Mouse (Mus musculus) activated CD4-positive, CD25-positive, alpha-beta regulatory T cell (primary cell): ENCODE data around the gene Vmn1r71. TPM values are rescaled to one million over a fixed set of nuclear protein-coding genes. Genes with fewer than 3 reads are reported as not detected.

ENCODE experiments used
- polyA plus RNA-seq, 2 experiments: library from polyadenylated mRNA; unstranded; fragments of 100-300 nt; shearing (Covaris generic); gene quantifications; one replicate each; pipeline ENCODE4 v1.2.1; 2017

The Vmn1r71 gene
- polyA plus RNA-seq, result under 1 TPM in 1 of 2 experiments, not detected in 1; 0.27 TPM

DNA sequence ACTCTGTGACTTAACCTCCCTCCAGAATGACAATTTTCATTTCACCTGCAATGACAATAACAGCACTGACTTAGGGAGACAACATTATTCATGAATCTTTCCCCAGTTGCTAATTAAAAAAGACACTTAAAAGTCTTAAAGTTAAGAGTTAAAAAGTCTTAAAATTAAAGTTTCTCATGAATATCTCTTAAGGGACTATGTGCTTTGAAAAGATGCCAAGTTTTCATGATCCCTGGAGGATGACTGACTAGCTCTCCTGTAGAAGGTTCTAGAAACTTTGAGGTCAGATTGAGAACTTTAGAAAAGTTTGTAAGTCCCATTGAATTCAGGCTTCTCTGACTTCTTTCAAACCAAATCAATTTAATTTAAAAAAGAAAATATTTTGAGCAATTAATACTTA is at the start of gene Vmn1r71:
TSS of gene Vmn1r71 (minus strand) at position 101 of the 400 bp plus-strand sequence.

Other genes starting within 250 kb of the Vmn1r71 start
- gene Vmn1r68, start 195.9 kb downstream of the Vmn1r71 start, polyA plus RNA-seq, result under 1 TPM in 1 of 2 experiments, not detected in 1; 0.29 TPM
- gene Vmn1r69, start 140.7 kb downstream of the Vmn1r71 start, polyA plus RNA-seq, result not detected
- gene Vmn1r70, start 122.8 kb downstream of the Vmn1r71 start, polyA plus RNA-seq, result under 1 TPM in 1 of 2 experiments, not detected in 1; 0.28 TPM
- under 1 TPM in 1 of 2 experiments, not detected in 1; 0.23 TPM for gene Nlrp4b, start 66.6 kb downstream of the Vmn1r71 start, polyA plus RNA-seq
- under 1 TPM in 1 of 2 experiments, not detected in 1; 0.36 TPM for gene Zscan4b, start 150.7 kb upstream of the Vmn1r71 start, polyA plus RNA-seq